Mouse (Mus musculus): ENCODE results near the gene Unc13c.

- TF ChIP-seq FLI1 (IDR thresholded peaks at IDR 0.05; ENCODE audit: low read length) (no peak), GATA1 (IDR thresholded peaks at IDR 0.05; ENCODE audit: borderline replicate concordance, low read length) (no peak)
Measured at GRCm38 (mm10) chr9:73472568-73472967, 496.2 kb downstream of the Unc13c start.

All from megakaryocyte, embryonic 14.5 days (primary cell).